Mouse (Mus musculus): ENCODE data around the gene Fam76a. TPM values are rescaled to one million over a fixed set of nuclear protein-coding genes. Genes with fewer than 3 reads are reported as not detected.

The Fam76a gene
- total and polyA plus RNA-seq, 2 experiments from 2014 or later = 17.3 to 34.5 TPM

DNA sequence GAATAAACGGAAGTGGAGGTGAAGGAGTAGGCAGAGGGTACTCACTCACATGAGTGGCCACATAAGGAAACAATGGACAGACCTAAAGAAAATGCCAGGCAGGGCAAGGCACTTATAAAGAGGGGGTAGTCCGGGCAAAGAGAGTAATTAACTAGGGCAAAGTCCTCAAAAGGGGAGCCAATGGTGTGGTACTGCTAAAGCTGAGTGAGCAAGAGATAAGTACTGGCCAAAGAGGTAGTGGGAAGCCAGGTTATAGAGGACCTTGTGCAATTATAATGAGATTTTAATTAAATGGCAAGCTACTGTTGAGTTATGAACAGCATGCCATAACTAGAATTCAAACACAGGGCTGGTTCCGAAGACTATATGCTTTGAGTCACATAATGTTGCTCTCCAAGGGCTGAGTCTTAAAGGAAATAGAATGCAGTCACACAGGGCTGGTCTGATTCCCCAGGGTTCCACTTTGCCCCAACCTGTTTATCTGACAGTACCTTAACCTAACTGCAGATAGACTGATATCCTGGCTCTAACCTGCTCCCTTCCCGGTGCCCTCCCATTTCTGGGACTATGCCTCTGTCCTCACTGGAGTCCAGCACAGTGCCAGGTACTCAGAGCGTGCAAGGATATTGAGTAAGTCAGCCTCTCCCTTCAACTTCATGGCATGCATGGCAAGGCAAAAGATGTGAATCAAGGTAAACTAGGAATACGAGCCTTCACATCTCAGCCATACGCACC, 47.8 kb downstream of the Fam76a start:
- H3K4me2 ChIP-seq (ENCODE audit: low read depth, low read length) = no peak overlapping the region
- no peak overlapping the region for H3K9ac ChIP-seq (replicated peaks; ENCODE audit: low read length)
- TF ChIP-seq CTCF (IDR thresholded peaks at IDR 0.05; ENCODE audit: low read depth) = no peak
- no peaks in the 10 kb centered on the region for H3K9me3 ChIP-seq (ENCODE audit: low read length)
- no peak for ATAC-seq
- H3K4me3 ChIP-seq (ENCODE audit: low read length) = no peak overlapping the region
- no peaks in the 10 kb centered on the region for H3K4me1 ChIP-seq (ENCODE audit: insufficient read depth, low read length)
- no peak overlapping the region for H3K27ac ChIP-seq
- H3K27me3 ChIP-seq (ENCODE audit: insufficient read depth, low read length) = no peaks in the 10 kb centered on the region
- peaks cover 18% of the 10 kb centered on the region for H3K36me3 ChIP-seq (ENCODE audit: insufficient read depth, low read length)
- 93% methylated on average over 7 of the region's 7 CpGs for WGBS
- DNase-seq (ENCODE audit: low spot score) = no peak

DNA sequence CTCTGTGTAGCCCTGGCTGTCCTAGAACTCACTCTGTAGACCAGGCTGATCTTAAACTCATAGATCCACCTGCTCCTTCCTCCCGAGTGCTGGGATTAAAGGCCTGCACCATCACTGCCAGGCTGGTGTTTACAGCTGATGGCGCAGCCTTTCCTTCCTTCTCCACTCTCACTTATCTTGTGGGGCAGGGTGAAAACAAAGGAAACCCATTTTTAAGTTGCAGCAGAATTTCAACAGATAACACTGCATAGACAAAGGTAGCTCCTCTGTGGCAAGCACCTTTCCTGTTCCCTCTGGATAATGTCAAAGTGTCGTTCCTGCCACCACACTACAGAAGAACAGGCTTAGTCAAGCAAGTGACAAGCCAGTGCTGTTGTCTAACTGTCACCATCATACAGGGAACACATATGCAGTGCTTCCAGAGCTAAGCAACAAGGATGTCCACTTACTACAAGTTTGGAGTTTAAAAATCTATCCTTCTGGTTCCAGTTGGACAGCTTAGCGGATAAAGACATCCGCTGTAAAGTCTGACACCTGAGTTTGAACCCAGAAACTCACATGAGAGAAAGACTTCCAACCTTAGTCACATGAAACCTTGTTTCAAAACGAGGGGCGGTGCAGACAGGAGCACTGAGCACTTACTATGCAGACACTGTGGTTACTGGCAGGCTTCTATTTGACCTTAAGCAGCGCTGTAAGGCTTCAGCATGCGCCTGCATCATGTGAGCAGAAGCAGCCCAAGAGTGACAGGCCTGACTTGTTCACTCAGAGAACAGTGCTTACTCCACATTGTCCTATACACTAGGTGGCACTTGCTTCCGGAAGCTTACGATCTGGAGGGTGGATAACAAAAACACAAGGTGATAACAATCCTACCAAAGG, 48.6 kb downstream of the Fam76a start:
- no peak for DNase-seq (ENCODE audit: low spot score)
- no peak for TF ChIP-seq CTCF (IDR thresholded peaks at IDR 0.05; ENCODE audit: low read depth)
- no peak for ATAC-seq
- no peak overlapping the region for H3K4me3 ChIP-seq (ENCODE audit: low read length)
- H3K9me3 ChIP-seq (ENCODE audit: low read length) = no peaks in the 10 kb centered on the region
- H3K4me2 ChIP-seq (ENCODE audit: low read depth, low read length) = no peak overlapping the region
- no peak overlapping the region for H3K9ac ChIP-seq (replicated peaks; ENCODE audit: low read length)
- 89% methylated on average over 11 of the region's 11 CpGs for WGBS
- H3K27me3 ChIP-seq (ENCODE audit: insufficient read depth, low read length) = no peaks in the 10 kb centered on the region
- H3K4me1 ChIP-seq (ENCODE audit: insufficient read depth, low read length) = no peaks in the 10 kb centered on the region
- no peak overlapping the region for H3K27ac ChIP-seq
- peaks cover 26% of the 10 kb centered on the region for H3K36me3 ChIP-seq (ENCODE audit: insufficient read depth, low read length)

DNA sequence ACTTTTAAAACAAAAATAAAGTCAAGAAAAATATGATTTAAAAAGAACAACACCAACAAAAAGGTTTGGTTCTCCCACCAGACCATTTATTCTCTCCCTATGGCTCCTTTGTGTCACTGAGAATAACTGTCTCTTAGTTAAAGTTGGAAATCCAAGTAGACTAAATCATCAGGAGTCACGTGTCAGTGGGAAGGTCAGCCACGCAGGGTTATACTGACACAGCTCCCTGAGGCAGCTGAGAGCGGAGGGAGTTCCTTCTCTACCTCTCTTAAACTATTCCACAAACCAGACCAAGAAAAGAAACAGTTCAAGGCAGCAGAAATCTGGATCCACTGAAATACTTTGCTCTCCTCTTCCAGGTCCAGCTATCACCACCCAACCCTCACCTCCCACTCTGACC, 51.2 kb downstream of the Fam76a start:
- Histone ChIP-seq H3K4me1 (ENCODE audit: insufficient read depth, low read length) (no peaks in the 10 kb centered on the region), H3K27ac (no peak overlapping the region), H3K36me3 (ENCODE audit: insufficient read depth, low read length) (peaks cover 49% of the 10 kb centered on the region), H3K9me3 (ENCODE audit: low read length) (no peaks in the 10 kb centered on the region), H3K4me2 (ENCODE audit: low read depth, low read length) (no peak overlapping the region), H3K9ac (replicated peaks; ENCODE audit: low read length) (no peak overlapping the region), H3K4me3 (ENCODE audit: low read length) (no peak overlapping the region), H3K27me3 (ENCODE audit: insufficient read depth, low read length) (no peaks in the 10 kb centered on the region)
- DNase-seq (ENCODE audit: low spot score) (no peak), ATAC-seq (no peak)
- WGBS = 96% methylated on average over 3 of the region's 3 CpGs
- TF ChIP-seq CTCF (IDR thresholded peaks at IDR 0.05; ENCODE audit: low read depth) = no peak

DNA sequence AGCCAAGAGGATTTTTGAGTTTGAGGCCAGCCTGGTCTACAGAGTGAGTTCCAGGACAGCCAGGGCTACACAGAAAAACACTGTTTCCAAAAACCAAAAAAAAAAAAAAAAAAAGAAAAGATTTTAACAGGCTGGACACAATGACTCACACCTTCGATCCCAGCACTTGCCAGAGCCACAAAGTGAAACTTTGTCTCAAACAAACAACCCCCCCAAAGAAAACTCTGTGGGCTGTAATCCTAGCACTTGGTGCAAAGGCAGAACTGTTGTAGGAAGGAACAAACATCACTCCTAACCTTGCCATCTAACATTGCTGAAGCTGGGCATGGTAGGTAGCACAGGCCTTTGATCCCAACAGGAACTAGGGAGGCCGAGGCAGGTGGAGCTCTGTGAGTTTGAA, 57.5 kb downstream of the Fam76a start:
- no peaks in the 10 kb centered on the region for H3K4me1 ChIP-seq (ENCODE audit: insufficient read depth, low read length)
- ATAC-seq (no peak), DNase-seq (ENCODE audit: low spot score) (no peak)
- H3K27ac ChIP-seq = no peak overlapping the region
- H3K9me3 ChIP-seq (ENCODE audit: low read length) = no peaks in the 10 kb centered on the region
- H3K4me2 ChIP-seq (ENCODE audit: low read depth, low read length) = no peak overlapping the region
- H3K4me3 ChIP-seq (ENCODE audit: low read length) = no peak overlapping the region
- no peak overlapping the region for H3K9ac ChIP-seq (replicated peaks; ENCODE audit: low read length)
- no peak for TF ChIP-seq CTCF (IDR thresholded peaks at IDR 0.05; ENCODE audit: low read depth)
- H3K27me3 ChIP-seq (ENCODE audit: insufficient read depth, low read length) = no peaks in the 10 kb centered on the region
- 88% methylated on average over 2 of the region's 2 CpGs for WGBS
- peaks cover 59% of the 10 kb centered on the region for H3K36me3 ChIP-seq (ENCODE audit: insufficient read depth, low read length)

DNA sequence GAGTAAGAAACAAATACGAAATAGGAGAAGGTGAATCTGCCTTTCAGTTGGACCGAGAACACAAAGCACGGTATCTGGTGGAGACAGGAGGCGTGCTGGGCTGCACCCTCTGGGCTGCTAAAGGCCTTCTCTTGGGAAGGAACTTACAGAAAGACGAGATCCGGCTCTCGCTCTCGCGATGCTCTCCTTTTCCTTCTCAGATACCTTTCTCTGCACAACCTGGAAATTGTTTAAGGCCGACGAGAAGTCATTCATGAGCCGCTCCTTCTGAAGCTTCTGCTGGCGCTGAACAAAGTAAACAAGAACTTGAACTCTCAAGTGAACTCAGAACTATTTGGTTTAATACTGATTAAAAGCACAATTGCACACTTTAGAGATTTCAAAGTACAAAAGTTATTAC, 59.3 kb downstream of the Fam76a start:
- H3K36me3 ChIP-seq (ENCODE audit: insufficient read depth, low read length) = peaks cover 54% of the 10 kb centered on the region
- no peak for ATAC-seq
- 95% methylated on average over 13 of the region's 13 CpGs for WGBS

DNA sequence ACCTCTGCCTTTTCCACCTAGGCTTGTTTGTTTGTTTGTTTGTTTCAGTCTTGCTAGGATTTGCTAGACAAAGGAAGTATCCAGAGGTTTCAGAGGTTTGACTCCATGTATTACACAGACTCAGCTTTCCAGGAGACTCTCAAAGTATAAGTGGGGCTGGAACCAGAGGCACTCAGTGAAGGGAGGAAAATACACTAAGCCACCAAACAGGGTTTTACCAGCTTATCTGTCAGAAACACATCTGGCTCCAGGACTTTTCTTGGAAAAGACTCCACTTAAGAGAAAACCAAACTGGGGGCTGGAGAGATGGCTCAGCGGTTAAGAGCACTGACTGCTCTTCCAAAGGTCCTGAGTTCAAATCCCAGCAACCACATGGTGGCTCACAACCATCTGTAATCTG, 61.5 kb downstream of the Fam76a start:
- Histone ChIP-seq H3K4me1 (ENCODE audit: insufficient read depth, low read length) (no peaks in the 10 kb centered on the region), H3K27me3 (ENCODE audit: insufficient read depth, low read length) (no peaks in the 10 kb centered on the region), H3K4me2 (ENCODE audit: low read depth, low read length) (no peak overlapping the region), H3K9ac (replicated peaks; ENCODE audit: low read length) (no peak overlapping the region), H3K4me3 (ENCODE audit: low read length) (no peak overlapping the region), H3K9me3 (ENCODE audit: low read length) (no peaks in the 10 kb centered on the region), H3K27ac (no peak overlapping the region), H3K36me3 (ENCODE audit: insufficient read depth, low read length) (peaks cover 57% of the 10 kb centered on the region)
- TF ChIP-seq CTCF (IDR thresholded peaks at IDR 0.05; ENCODE audit: low read depth) = no peak
- ATAC-seq (no peak), DNase-seq (ENCODE audit: low spot score) (no peak)
- WGBS = 100% methylated on average over 1 of the region's 1 CpGs

More for the DNA sequence above, 59.3 kb downstream of the Fam76a start:
- H3K27me3 ChIP-seq (ENCODE audit: insufficient read depth, low read length) = no peaks in the 10 kb centered on the region
- no peaks in the 10 kb centered on the region for H3K4me1 ChIP-seq (ENCODE audit: insufficient read depth, low read length)
- DNase-seq (ENCODE audit: low spot score) = no peak
- H3K9ac ChIP-seq (replicated peaks; ENCODE audit: low read length) = no peak overlapping the region
- H3K4me3 ChIP-seq (ENCODE audit: low read length) = no peak overlapping the region
- H3K4me2 ChIP-seq (ENCODE audit: low read depth, low read length) = no peak overlapping the region
- H3K27ac ChIP-seq = no peak overlapping the region
- H3K9me3 ChIP-seq (ENCODE audit: low read length) = no peaks in the 10 kb centered on the region
- TF ChIP-seq CTCF (IDR thresholded peaks at IDR 0.05; ENCODE audit: low read depth) = no peak

Other genes with a start within 250 kb of the Fam76a start
- 5.6 and 6.2 TPM in 2 replicates for gene Xkr8, start 190.0 kb downstream of the Fam76a start, total RNA-seq (2014; rRNA removed)
- 5.0 and 7.3 TPM in 2 replicates for gene Xkr8, start 190.0 kb downstream of the Fam76a start, polyA plus RNA-seq (2015; fragmentation: Nextera tagmentation; extraction: Ambion mirVana)
- gene Smpdl3b, start 165.3 kb downstream of the Fam76a start, total RNA-seq (2014; rRNA removed) = 0.47 and 1.0 TPM in 2 replicates
- gene Smpdl3b, start 165.3 kb downstream of the Fam76a start, polyA plus RNA-seq (2015; fragmentation: Nextera tagmentation; extraction: Ambion mirVana) = 0.98 and 1.4 TPM in 2 replicates
- gene Rpa2, start 154.2 kb downstream of the Fam76a start, total RNA-seq (2014; rRNA removed) = 30.9 and 31.9 TPM in 2 replicates
- 37.5 and 42.4 TPM in 2 replicates for gene Rpa2, start 154.2 kb downstream of the Fam76a start, polyA plus RNA-seq (2015; fragmentation: Nextera tagmentation; extraction: Ambion mirVana)
- gene Themis2, start 126.2 kb downstream of the Fam76a start, total RNA-seq (2014; rRNA removed) = 0.78 and 0.79 TPM in 2 replicates
- gene Themis2, start 126.2 kb downstream of the Fam76a start, polyA plus RNA-seq (2015; fragmentation: Nextera tagmentation; extraction: Ambion mirVana) = 0.28 and 0.35 TPM in 2 replicates
- gene Ppp1r8, start 79.4 kb downstream of the Fam76a start, total RNA-seq (2014; rRNA removed) = 47.3 and 55.8 TPM in 2 replicates
- gene Ppp1r8, start 79.4 kb downstream of the Fam76a start, polyA plus RNA-seq (2015; fragmentation: Nextera tagmentation; extraction: Ambion mirVana) = 41.5 and 42.8 TPM in 2 replicates
- 107 TPM in 2 replicates for gene Stx12, start 38.0 kb downstream of the Fam76a start, total RNA-seq (2014; rRNA removed)
- gene Stx12, start 38.0 kb downstream of the Fam76a start, polyA plus RNA-seq (2015; fragmentation: Nextera tagmentation; extraction: Ambion mirVana) = 136 and 137 TPM in 2 replicates
- gene Fgr, start 51.5 kb upstream of the Fam76a start, total RNA-seq (2014; rRNA removed) = 0.07 and 0.73 TPM in 2 replicates
- 0.19 and 0.39 TPM in 2 replicates for gene Fgr, start 51.5 kb upstream of the Fam76a start, polyA plus RNA-seq (2015; fragmentation: Nextera tagmentation; extraction: Ambion mirVana)
- 88.2 and 106 TPM in 2 replicates for gene Ahdc1, start 88.7 kb upstream of the Fam76a start, total RNA-seq (2014; rRNA removed)
- 9.7 and 10.8 TPM in 2 replicates for gene Ahdc1, start 88.7 kb upstream of the Fam76a start, polyA plus RNA-seq (2015; fragmentation: Nextera tagmentation; extraction: Ambion mirVana)
- 14.1 and 14.7 TPM in 2 replicates for gene Wasf2, start 207.9 kb upstream of the Fam76a start, total RNA-seq (2014; rRNA removed)
- 27.5 and 32.3 TPM in 2 replicates for gene Wasf2, start 207.9 kb upstream of the Fam76a start, polyA plus RNA-seq (2015; fragmentation: Nextera tagmentation; extraction: Ambion mirVana)